Mouse (Mus musculus) brain, embryonic 14.5 days (tissue): ENCODE results near the gene Ctnna2.

ENCODE experiments used
- CTCF ChIP-seq: fragments of 200-500 bp; IDR thresholded peaks from 2 replicates; pipeline ENCODE4 v1.5.1; 2012; ENCODE audit warnings: inconsistent platforms, mild to moderate bottlenecking, moderate library complexity, borderline replicate concordance; ENCODE audit not compliant: insufficient read depth, insufficient read length; ENCODE audit errors: extremely low read depth
- POLR2A ChIP-seq: fragments of 200-500 bp; IDR thresholded peaks from 2 replicates; pipeline ENCODE4 v1.6.1; 2012; ENCODE audit warnings: mild to moderate bottlenecking, inconsistent platforms, borderline replicate concordance; ENCODE audit not compliant: poor library complexity, insufficient read depth, insufficient read length, severe bottlenecking; ENCODE audit errors: extremely low read depth

- no peak for TF ChIP-seq POLR2A
- TF ChIP-seq CTCF: no peak
Measured at GRCm38 (mm10) chr6:77184896-77185295, 794.6 kb downstream of the Ctnna2 start.
